Mouse (Mus musculus) C2C12 (cell line): Measurements from ENCODE around the gene Samd4b. TPM values are rescaled to one million over a fixed set of nuclear protein-coding genes. Genes with fewer than 3 reads are reported as not detected.

Source experiments
- H3K27me3 ChIP-seq: one replicate; pipeline ENCODE4 v1.6.1; 2011; ENCODE audit not compliant: control insufficient read depth, insufficient read depth, insufficient read length
- H3K36me3 ChIP-seq: one replicate; pipeline ENCODE4 v1.6.1; 2011; ENCODE audit not compliant: control insufficient read depth, insufficient read depth
- H3K4me3 ChIP-seq: one replicate; pipeline ENCODE4 v1.5.1; 2011; ENCODE audit warnings: mild to moderate bottlenecking, control low read depth; ENCODE audit not compliant: poor library complexity, insufficient read depth, severe bottlenecking
- H3K79me2 ChIP-seq: one replicate; pipeline ENCODE4 v1.6.1; 2011; ENCODE audit not compliant: control insufficient read depth, insufficient read depth
- H3K79me3 ChIP-seq: one replicate; pipeline ENCODE4 v1.6.1; 2011; ENCODE audit warnings: low read depth, control low read depth
- H3ac ChIP-seq: one replicate; pipeline ENCODE3; 2011; ENCODE audit warnings: low read depth; ENCODE audit not compliant: control insufficient read depth, insufficient read length
- CEBPB ChIP-seq: IDR thresholded peaks from one replicate; pipeline ENCODE4 v1.6.1; 2011; ENCODE audit warnings: low read depth, mild to moderate bottlenecking, control low read depth, moderate library complexity
- CTCF ChIP-seq: IDR thresholded peaks from one replicate; pipeline ENCODE4 v1.5.1; 2011; ENCODE audit not compliant: control insufficient read depth, insufficient read depth, insufficient read length
- FOSL1 ChIP-seq: IDR thresholded peaks from one replicate; pipeline ENCODE4 v1.8.0; 2011; ENCODE audit warnings: mild to moderate bottlenecking, low read length; ENCODE audit not compliant: poor library complexity, insufficient read depth, severe bottlenecking
- MAX ChIP-seq: IDR thresholded peaks from one replicate; pipeline ENCODE4 v1.6.1; 2011; ENCODE audit warnings: mild to moderate bottlenecking, control low read depth
- MYOD1 ChIP-seq: IDR thresholded peaks from one replicate; pipeline ENCODE4 v1.6.1; 2011; ENCODE audit warnings: low read depth; ENCODE audit not compliant: control insufficient read depth, insufficient read length
- MYOG ChIP-seq: IDR thresholded peaks from one replicate; pipeline ENCODE4 v1.6.1; 2011; ENCODE audit not compliant: control insufficient read depth, insufficient read length; ENCODE audit errors: extremely low read depth
- USF1 ChIP-seq: IDR thresholded peaks from one replicate; pipeline ENCODE4 v1.6.1; 2011; ENCODE audit warnings: low read depth, mild to moderate bottlenecking, control low read depth, moderate library complexity
- polyA plus RNA-seq: library from polyadenylated mRNA; unstranded; fragments of >200 nt; fragmentation: generic; extraction: Trizol; gene quantifications from one replicate; pipeline ENCODE4 v1.2.1, GENCODE M21; 2012; ENCODE audit warnings: missing spikeins

The Samd4b gene
- polyA plus RNA-seq, 1 experiment = 42.6 TPM

- peaks cover 98% of the 10 kb centered on the region for H3K79me2 ChIP-seq
Measured at GRCm38 (mm10) chr7:28584468-28584867, 13.5 kb downstream of the Samd4b start.

GRCm38 (mm10) chr7:28583570-28584344 lies 14.2 kb downstream of the Samd4b start:
- no peaks in the 10 kb centered on the region for H3K36me3 ChIP-seq
- no peak overlapping the region for H3K4me3 ChIP-seq
- H3K79me3 ChIP-seq = peaks cover 22% of the 10 kb centered on the region
- H3K27me3 ChIP-seq = no peaks in the 10 kb centered on the region
- H3K79me2 ChIP-seq = peaks cover 94% of the 10 kb centered on the region
- H3ac ChIP-seq = no peak overlapping the region
- TF ChIP-seq CTCF = no peak
- TF ChIP-seq MYOG = no peak
- no peak for TF ChIP-seq MAX
- no peak for TF ChIP-seq FOSL1
- no peak for TF ChIP-seq CEBPB

More at GRCm38 (mm10) chr7:28584468-28584867, 13.5 kb downstream of the Samd4b start:
- Histone ChIP-seq H3K4me3 (no peak overlapping the region), H3K79me3 (peaks cover 25% of the 10 kb centered on the region), H3K36me3 (no peaks in the 10 kb centered on the region), H3K27me3 (no peaks in the 10 kb centered on the region), H3ac (no peak overlapping the region)
- TF ChIP-seq MYOG = no peak
- TF ChIP-seq MYOD1 = no peak
- TF ChIP-seq FOSL1 = no peak
- no peak for TF ChIP-seq CEBPB
- TF ChIP-seq CTCF = no peak
- TF ChIP-seq USF1 = no peak
- no peak for TF ChIP-seq MAX

DNA sequence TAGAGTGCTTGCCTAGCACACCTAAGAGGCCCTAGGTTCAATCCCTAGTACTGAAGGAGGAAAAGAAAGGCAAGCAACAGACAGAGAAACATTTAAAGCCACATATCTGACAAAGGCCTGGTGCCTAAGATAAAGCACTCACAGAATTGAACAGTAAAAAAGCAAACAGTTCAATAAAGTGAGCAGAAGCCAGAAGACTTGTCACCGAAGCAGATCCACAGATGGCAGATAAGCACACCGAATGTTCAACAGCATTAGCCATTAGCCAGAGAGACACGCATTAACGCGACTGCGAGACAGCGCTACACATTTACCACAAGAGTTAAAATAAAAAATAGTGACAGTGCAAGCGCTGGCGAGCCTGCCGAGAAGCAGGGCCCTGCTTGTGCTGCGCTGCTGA lies 15.1 kb downstream of the Samd4b start:
- Histone ChIP-seq H3K4me3 (no peak overlapping the region), H3ac (no peak overlapping the region), H3K36me3 (no peaks in the 10 kb centered on the region), H3K27me3 (no peaks in the 10 kb centered on the region), H3K79me3 (peaks cover 22% of the 10 kb centered on the region), H3K79me2 (peaks cover 94% of the 10 kb centered on the region)
- TF ChIP-seq CEBPB = no peak
- no peak for TF ChIP-seq CTCF
- TF ChIP-seq MYOG = no peak
- no peak for TF ChIP-seq FOSL1
- no peak for TF ChIP-seq USF1
- no peak for TF ChIP-seq MAX

DNA sequence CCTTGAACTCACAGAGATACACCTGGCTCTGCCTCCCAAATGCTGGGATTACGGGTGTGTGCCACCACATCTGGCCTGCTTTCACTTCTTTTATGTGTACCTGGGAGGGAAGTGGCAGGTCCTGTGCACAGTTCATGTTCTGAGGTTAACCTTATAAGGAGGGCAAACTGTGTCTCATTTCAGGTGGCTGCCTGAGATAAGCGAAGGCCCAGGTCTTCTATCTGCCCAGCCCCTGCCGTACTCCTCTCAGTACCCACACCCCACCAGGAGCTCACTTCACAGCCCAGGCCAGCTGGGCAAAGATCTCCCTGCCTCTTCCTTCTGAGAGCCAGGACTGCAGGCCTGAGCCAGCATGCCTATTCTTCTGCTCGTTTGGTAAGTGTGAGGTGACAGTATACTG lies 16.2 kb downstream of the Samd4b start:
- H3K27me3 ChIP-seq = no peaks in the 10 kb centered on the region
- peaks cover 94% of the 10 kb centered on the region for H3K79me2 ChIP-seq
- no peak overlapping the region for H3K4me3 ChIP-seq
- peaks cover 24% of the 10 kb centered on the region for H3K79me3 ChIP-seq
- no peak overlapping the region for H3ac ChIP-seq
- no peaks in the 10 kb centered on the region for H3K36me3 ChIP-seq
- TF ChIP-seq FOSL1 (no peak), CEBPB (no peak), USF1 (no peak), CTCF (no peak), MYOG (no peak), MYOD1 (no peak), MAX (no peak)

DNA sequence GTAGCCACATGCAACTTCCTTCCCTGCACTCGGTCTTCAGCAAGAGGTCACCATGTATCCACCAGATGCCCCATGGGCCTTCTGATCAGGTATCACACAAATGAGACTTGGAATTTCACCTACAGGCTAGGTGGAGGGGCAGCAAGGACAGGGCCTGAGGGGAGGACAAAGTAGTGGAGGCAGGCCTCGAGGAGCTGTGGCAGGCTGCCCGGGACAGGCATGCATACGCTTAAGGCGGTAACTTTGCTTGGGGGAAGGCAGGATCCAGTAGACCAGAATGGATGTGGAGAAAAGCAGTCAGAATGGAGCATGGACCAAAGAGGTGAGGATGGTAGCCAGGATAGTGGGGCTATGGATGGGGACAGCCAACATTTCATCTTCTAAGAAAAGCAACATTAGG lies 18.1 kb downstream of the Samd4b start:
- TF ChIP-seq CEBPB (no peak), CTCF (no peak)
- H3K79me2 ChIP-seq = peaks cover 94% of the 10 kb centered on the region
- H3K4me3 ChIP-seq = no peak overlapping the region
- H3K79me3 ChIP-seq = peaks cover 25% of the 10 kb centered on the region
- no peak overlapping the region for H3ac ChIP-seq
- H3K27me3 ChIP-seq = no peaks in the 10 kb centered on the region
- H3K36me3 ChIP-seq = no peaks in the 10 kb centered on the region

DNA sequence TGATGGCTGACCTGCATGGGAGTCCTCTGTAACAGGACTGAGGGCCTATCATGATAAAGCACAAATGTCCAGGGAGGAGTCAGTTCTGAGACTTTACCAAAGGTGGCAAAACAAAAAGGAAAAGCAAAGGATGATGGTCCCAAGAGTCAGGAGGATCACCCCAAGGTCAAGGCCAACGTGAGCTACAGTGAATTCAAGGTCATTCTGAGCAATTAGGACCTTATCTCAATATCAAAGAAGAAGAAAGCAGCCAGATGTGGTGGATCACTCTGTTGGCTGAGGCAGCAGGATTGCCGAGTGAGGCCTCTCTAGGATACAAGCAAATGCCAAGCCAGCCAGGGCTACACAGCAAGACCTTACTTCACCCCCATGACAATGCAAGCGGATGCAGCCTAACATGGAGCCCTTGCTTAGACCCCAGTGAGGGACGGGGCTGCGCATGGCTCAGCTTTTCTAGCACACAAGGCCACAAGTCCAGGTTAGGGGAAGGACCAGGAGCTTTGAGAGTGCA lies 19.3 kb downstream of the Samd4b start:
- Histone ChIP-seq H3K27me3 (no peaks in the 10 kb centered on the region), H3K36me3 (no peaks in the 10 kb centered on the region), H3ac (no peak overlapping the region), H3K79me2 (peaks cover 94% of the 10 kb centered on the region), H3K79me3 (peaks cover 23% of the 10 kb centered on the region), H3K4me3 (no peak overlapping the region)
- TF ChIP-seq MAX = no peak
- no peak for TF ChIP-seq CEBPB
